12 mouse cellular contexts compared by ENCODE assay signal in genomic region chr11:12434597-12434996, GRCm38 (mm10). TPM values are rescaled to one million over a fixed set of nuclear protein-coding genes. Genes with fewer than 3 reads are reported as not detected.
DNase-seq lines count a peak whose midpoint lies in the region; ATAC-seq and TF ChIP-seq lines count a peak whose summit lies in the region.
"Had no signal": no experiment of that assay in that cellular context is flagged by ENCODE, and none has a peak within 500 bp of the region (broad histone marks: within the 10 kb centered on the region; RNA-seq: fewer than 3 reads in every experiment).

No protein-coding gene starts in this region.

- no peak overlapping the region for H3K9ac ChIP-seq in hindbrain, embryonic 12.5 days
- H3K9ac ChIP-seq in hindbrain, postnatal 0 days (replicated peaks; ENCODE audit: low read length): no peak overlapping the region
- H3K9ac ChIP-seq in forebrain, embryonic 14.5 days (ENCODE audit: low read length): no peak overlapping the region
- H3K9ac ChIP-seq in intestine, embryonic 15.5 days: no peak overlapping the region
- H3K9ac ChIP-seq: liver, embryonic 12.5 days; stomach, embryonic 15.5 days had no signal

- DNase-seq in hindbrain, postnatal 0 days (ENCODE audit: low spot score): no peak
- DNase-seq in Muller cell, postnatal 12 days (ENCODE audit: inconsistent ontology term): peak; percentile 73
- DNase-seq in forebrain, embryonic 14.5 days (ENCODE audit: low spot score): no peak
- no peak for DNase-seq in adrenal gland, adult 2 months
- no peak for DNase-seq in yolk sac, embryonic 10.5 days (ENCODE audit: low spot score)
- DNase-seq in thymus, postnatal 36 days: no peak
- DNase-seq: adrenal gland, postnatal 36 days; kidney, adult 2 months had no signal

- H3K27ac ChIP-seq in hindbrain, embryonic 12.5 days: no peak overlapping the region
- no peak overlapping the region for H3K27ac ChIP-seq in hindbrain, postnatal 0 days
- no peak overlapping the region for H3K27ac ChIP-seq in forebrain, embryonic 14.5 days (ENCODE audit: low read depth, low read length)
- H3K27ac ChIP-seq in intestine, embryonic 15.5 days: no peak overlapping the region
- H3K27ac ChIP-seq: liver, embryonic 12.5 days; stomach, embryonic 15.5 days had no signal

- no peaks in the 10 kb centered on the region for H3K27me3 ChIP-seq in hindbrain, embryonic 12.5 days
- no peaks in the 10 kb centered on the region for H3K27me3 ChIP-seq in hindbrain, postnatal 0 days (ENCODE audit: insufficient read depth, low read length)
- H3K27me3 ChIP-seq in forebrain, embryonic 14.5 days (replicated peaks; ENCODE audit: control insufficient read depth, insufficient read depth, low read length): no peaks in the 10 kb centered on the region
- no peaks in the 10 kb centered on the region for H3K27me3 ChIP-seq in intestine, embryonic 15.5 days (replicated peaks)
- H3K27me3 ChIP-seq: liver, embryonic 12.5 days; stomach, embryonic 15.5 days had no signal

- WGBS in hindbrain, embryonic 12.5 days: 68% methylated on average over 4 of the region's 4 CpGs
- 58% methylated on average over 4 of the region's 4 CpGs for WGBS in hindbrain, postnatal 0 days
- WGBS in forebrain, embryonic 14.5 days: 54% methylated on average over 4 of the region's 4 CpGs
- WGBS in intestine, embryonic 15.5 days: 51% methylated on average over 4 of the region's 4 CpGs

- TF ChIP-seq CTCF in hindbrain, postnatal 0 days (IDR thresholded peaks at IDR 0.05; ENCODE audit: low read depth): no peak

- no peaks in the 10 kb centered on the region for H3K9me3 ChIP-seq in hindbrain, embryonic 12.5 days (replicated peaks)
- no peaks in the 10 kb centered on the region for H3K9me3 ChIP-seq in hindbrain, postnatal 0 days (ENCODE audit: low read length)
- no peaks in the 10 kb centered on the region for H3K9me3 ChIP-seq in forebrain, embryonic 14.5 days (replicated peaks; ENCODE audit: control insufficient read depth, low read length)
- H3K9me3 ChIP-seq in intestine, embryonic 15.5 days: no peaks in the 10 kb centered on the region
- H3K9me3 ChIP-seq: liver, embryonic 12.5 days; stomach, embryonic 15.5 days had no signal

- no peak overlapping the region for H3K4me2 ChIP-seq in hindbrain, embryonic 12.5 days (replicated peaks)
- no peak overlapping the region for H3K4me2 ChIP-seq in hindbrain, postnatal 0 days (ENCODE audit: low read depth, low read length)
- no peak overlapping the region for H3K4me2 ChIP-seq in forebrain, embryonic 14.5 days (ENCODE audit: low read length)
- no peak overlapping the region for H3K4me2 ChIP-seq in intestine, embryonic 15.5 days (replicated peaks)
- H3K4me2 ChIP-seq: liver, embryonic 12.5 days; stomach, embryonic 15.5 days had no signal

- ATAC-seq in hindbrain, embryonic 12.5 days (ENCODE audit: low FRiP score): peak; percentile 66
- ATAC-seq in hindbrain, postnatal 0 days: no peak
- ATAC-seq in forebrain, embryonic 14.5 days: peak; percentile 45; the same call in 1 of the 2 replicates
- ATAC-seq in intestine, embryonic 15.5 days: peak; percentile 58
- ATAC-seq: liver, embryonic 12.5 days had no signal

- peaks cover 6% of the 10 kb centered on the region; the same call in 1 of the 2 replicates for H3K4me1 ChIP-seq in hindbrain, embryonic 12.5 days
- no peaks in the 10 kb centered on the region for H3K4me1 ChIP-seq in hindbrain, postnatal 0 days (ENCODE audit: insufficient read depth, low read length)
- peaks cover 4% of the 10 kb centered on the region; the same call in 1 of the 2 replicates for H3K4me1 ChIP-seq in forebrain, embryonic 14.5 days (ENCODE audit: control insufficient read depth, insufficient read depth, low read length)
- 0 out of 2 replicates have a peak, but pooled peaks cover 6% of the 10 kb centered on the region for H3K4me1 ChIP-seq in intestine, embryonic 15.5 days (replicated peaks)
- H3K4me1 ChIP-seq: liver, embryonic 12.5 days had no signal

- H3K36me3 ChIP-seq in hindbrain, embryonic 12.5 days: no peaks in the 10 kb centered on the region
- no peaks in the 10 kb centered on the region for H3K36me3 ChIP-seq in hindbrain, postnatal 0 days (ENCODE audit: insufficient read depth, low read length)
- H3K36me3 ChIP-seq in forebrain, embryonic 14.5 days (ENCODE audit: control insufficient read depth, insufficient read depth, low read length): no peaks in the 10 kb centered on the region
- H3K36me3 ChIP-seq in intestine, embryonic 15.5 days: no peaks in the 10 kb centered on the region
- H3K36me3 ChIP-seq: liver, embryonic 12.5 days; stomach, embryonic 15.5 days had no signal

- no peak overlapping the region for H3K4me3 ChIP-seq in hindbrain, embryonic 12.5 days
- H3K4me3 ChIP-seq in hindbrain, postnatal 0 days (ENCODE audit: low read length): no peak overlapping the region
- no peak overlapping the region for H3K4me3 ChIP-seq in forebrain, embryonic 14.5 days (ENCODE audit: low read depth, low read length)
- no peak overlapping the region for H3K4me3 ChIP-seq in intestine, embryonic 15.5 days (replicated peaks)
- H3K4me3 ChIP-seq: liver, embryonic 12.5 days; stomach, embryonic 15.5 days had no signal

RNA-seq across cellular contexts. Expression of gene Cobl, which starts 30.2 kb away (rescaled TPM):
- polyA plus RNA-seq in hindbrain, embryonic 12.5 days (2016; fragmentation: Nextera tagmentation; extraction: Ambion mirVana): 5.3 and 5.6 TPM in 2 replicates
- 15.1 and 17.8 TPM in 2 replicates for total RNA-seq in hindbrain, postnatal 0 days (2014; rRNA removed)
- polyA plus RNA-seq in hindbrain, postnatal 0 days (2015; fragmentation: Nextera tagmentation; extraction: Ambion mirVana): 10.1 and 11.4 TPM in 2 replicates
- 4.6 and 6.6 TPM in 2 replicates for polyA plus RNA-seq in forebrain, embryonic 14.5 days (2014; fragmentation: Nextera tagmentation; extraction: Ambion mirVana)
- 9.0 and 9.3 TPM in 2 replicates for polyA plus RNA-seq in intestine, embryonic 15.5 days (2015; fragmentation: Nextera tagmentation; extraction: Ambion mirVana)
- 1 to 10 TPM; 3.5 to 3.9 TPM for total RNA-seq in adrenal gland, adult 2 months (2021)
- polyA plus RNA-seq in adrenal gland, adult 2 months (2012; rRNA removed): 0.34 and 0.37 TPM in 2 replicates
